Mouse (Mus musculus) midbrain, embryonic 11.5 days (tissue): Measurements from ENCODE around the gene Soat2. TPM values are rescaled to one million over a fixed set of nuclear protein-coding genes. Genes with fewer than 3 reads are reported as not detected.

Experiments
- ATAC-seq: fragments of 200-750 bp; cut with Nextera tagmentation; 2 replicates; pipeline ENCODE4 v1.8.0; 2017; ENCODE audit warnings: moderate TSS enrichment, moderate library complexity; ENCODE audit not compliant: low FRiP score
- DNase-seq: peaks from one replicate; pipeline ENCODE4 v3.0.0; 2015; ENCODE audit warnings: low spot score; ENCODE audit errors: missing footprints
- H3K27ac ChIP-seq: fragments of 300-500 bp; sonication (generic); 2 replicates; pipeline ENCODE4 v1.5.1; 2014; ENCODE audit warnings: low read depth, low read length
- H3K27me3 ChIP-seq: fragments of 300-500 bp; sonication (generic); 2 replicates; pipeline ENCODE4 v1.6.1; 2014; ENCODE audit warnings: mild to moderate bottlenecking, low read length, moderate library complexity, mixed read lengths; ENCODE audit not compliant: control insufficient read depth, insufficient read depth
- H3K36me3 ChIP-seq: fragments of 300-500 bp; sonication (generic); 2 replicates; pipeline ENCODE4 v1.6.1; 2014; ENCODE audit warnings: mild to moderate bottlenecking, low read length, moderate library complexity, mixed read lengths; ENCODE audit not compliant: control insufficient read depth, insufficient read depth
- H3K4me1 ChIP-seq: fragments of 300-500 bp; sonication (generic); 2 replicates; pipeline ENCODE4 v1.6.1; 2014; ENCODE audit warnings: low read length; ENCODE audit not compliant: control insufficient read depth, insufficient read depth
- H3K4me2 ChIP-seq: fragments of 300-500 bp; sonication (generic); 2 replicates; pipeline ENCODE4 v1.6.1; 2014; ENCODE audit warnings: mild to moderate bottlenecking, moderate library complexity
- H3K4me3 ChIP-seq: fragments of 300-500 bp; sonication (generic); 2 replicates; pipeline ENCODE4 v1.5.1; 2014; ENCODE audit warnings: low read depth, low read length
- H3K9ac ChIP-seq: fragments of 300-500 bp; sonication (generic); 2 replicates; pipeline ENCODE4 v1.6.1; 2014; ENCODE audit warnings: low read length
- H3K9me3 ChIP-seq: fragments of 300-500 bp; sonication (generic); 2 replicates; pipeline ENCODE4 v1.6.1; 2016; ENCODE audit warnings: low read length; ENCODE audit not compliant: control insufficient read depth
- WGBS: fragments of 180-500 bp; shearing (Covaris S2); extraction: QIAGEN DNeasy Blood & Tissue Kit; methylation state at CpG from one replicate; pipeline ENCODE4 v1.1.7; 2014; 5-methylcytosine and 5-hydroxymethylcytosine counted together
- polyA plus RNA-seq: library from polyadenylated mRNA; unstranded; fragments of >200 nt; fragmentation: Nextera tagmentation; extraction: Ambion mirVana; gene quantifications from 2 replicates; pipeline ENCODE4 v1.2.1, GENCODE M21; 2014

Gene Soat2
- polyA plus RNA-seq, 1 experiment from 2014 or later = not detected

DNA sequence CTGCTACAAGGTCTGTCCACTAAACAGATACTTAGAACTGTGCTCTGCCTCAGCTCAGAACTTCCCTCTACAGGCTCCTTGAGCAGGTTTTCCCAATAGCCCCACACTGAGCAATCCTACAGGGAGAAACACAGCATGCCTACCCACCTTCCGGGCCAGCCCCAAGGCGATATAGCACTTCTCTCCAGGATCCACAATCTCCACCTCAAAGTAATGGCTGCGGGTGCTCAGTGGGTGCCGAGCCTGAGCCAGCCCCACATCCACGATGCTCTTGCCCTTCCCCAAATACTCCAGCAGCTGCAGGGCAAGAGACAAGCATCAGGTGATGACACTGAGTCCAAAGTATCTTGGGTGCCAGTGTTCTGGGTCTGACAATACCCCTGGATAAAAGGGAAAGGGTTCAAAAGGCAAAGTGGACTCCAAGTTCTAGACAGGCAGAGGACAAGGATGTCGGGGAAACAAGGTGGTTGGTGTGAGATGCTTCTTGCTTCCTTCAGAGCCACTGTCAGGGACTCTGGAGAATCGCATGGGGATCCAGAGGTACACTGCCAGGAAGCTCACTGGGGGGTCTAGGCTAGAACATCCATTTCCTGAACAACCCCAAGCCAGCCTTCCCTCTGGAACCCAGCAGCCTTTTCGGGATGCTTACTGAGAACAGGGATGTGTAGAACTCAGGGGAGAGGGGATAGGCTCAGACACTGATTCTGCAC lies 31.1 kb upstream of the Soat2 start:
- peaks cover 3% of the 10 kb centered on the region; the same call in 1 of the 2 replicates for H3K36me3 ChIP-seq
- H3K4me1 ChIP-seq = no peaks in the 10 kb centered on the region
- no peak overlapping the region for H3K27ac ChIP-seq
- no peaks in the 10 kb centered on the region for H3K27me3 ChIP-seq
- no peak overlapping the region for H3K9ac ChIP-seq
- WGBS = 76% methylated on average over 8 of the region's 8 CpGs
- ATAC-seq = no peak
- no peak overlapping the region for H3K4me2 ChIP-seq
- H3K4me3 ChIP-seq = no peak overlapping the region
- no peaks in the 10 kb centered on the region for H3K9me3 ChIP-seq
- no peak for DNase-seq

- no peak overlapping the region for H3K9ac ChIP-seq
- H3K9me3 ChIP-seq = no peaks in the 10 kb centered on the region
- H3K4me3 ChIP-seq = no peak overlapping the region
- H3K27me3 ChIP-seq = no peaks in the 10 kb centered on the region
- H3K4me1 ChIP-seq = no peaks in the 10 kb centered on the region
- H3K4me2 ChIP-seq = no peak overlapping the region
- 76% methylated on average over 2 of the region's 2 CpGs for WGBS
- H3K36me3 ChIP-seq = peaks cover 3% of the 10 kb centered on the region; the same call in 1 of the 2 replicates
- no peak overlapping the region for H3K27ac ChIP-seq
- DNase-seq (no peak), ATAC-seq (no peak)
These were observed 30.5 kb upstream of the Soat2 start for GRCm38 (mm10) chr15:102119831-102120170.

DNA sequence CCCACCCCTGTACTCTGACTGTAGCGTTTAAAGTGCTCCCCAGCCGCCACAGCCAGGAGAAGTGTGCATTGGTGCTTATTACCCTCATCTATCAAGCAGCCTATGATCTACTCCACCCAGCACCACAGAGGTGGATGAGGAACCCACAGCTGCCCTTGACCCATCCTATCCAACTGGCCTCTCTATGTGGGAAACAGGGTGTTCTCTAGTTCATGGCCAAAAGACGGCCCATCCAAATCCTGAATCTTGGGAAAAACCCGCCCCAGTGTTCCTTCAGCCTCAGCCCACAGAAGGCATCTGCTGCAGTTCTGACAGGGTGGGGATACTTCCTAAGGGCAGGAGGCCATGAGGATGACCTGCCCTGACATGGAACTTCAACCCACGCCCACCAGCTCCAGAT lies 29.8 kb upstream of the Soat2 start:
- H3K9me3 ChIP-seq = no peaks in the 10 kb centered on the region
- peaks cover 3% of the 10 kb centered on the region; the same call in 1 of the 2 replicates for H3K36me3 ChIP-seq
- 86% methylated on average over 5 of the region's 5 CpGs for WGBS
- H3K4me2 ChIP-seq = no peak overlapping the region
- no peak overlapping the region for H3K4me3 ChIP-seq
- DNase-seq (no peak), ATAC-seq (no peak)
- H3K27ac ChIP-seq = no peak overlapping the region
- H3K9ac ChIP-seq = no peak overlapping the region
- H3K4me1 ChIP-seq = no peaks in the 10 kb centered on the region
- H3K27me3 ChIP-seq = no peaks in the 10 kb centered on the region

GRCm38 (mm10) chr15:102126303-102126702 lies 24.0 kb upstream of the Soat2 start:
- no peak for DNase-seq
- H3K4me1 ChIP-seq = no peaks in the 10 kb centered on the region
- H3K27me3 ChIP-seq = no peaks in the 10 kb centered on the region
- ATAC-seq = no peak
- H3K9ac ChIP-seq = no peak overlapping the region
- H3K36me3 ChIP-seq = peaks cover 11% of the 10 kb centered on the region
- H3K4me2 ChIP-seq = no peak overlapping the region
- WGBS = 79% methylated on average over 2 of the region's 2 CpGs
- H3K4me3 ChIP-seq = no peak overlapping the region
- H3K27ac ChIP-seq = no peak overlapping the region
- no peaks in the 10 kb centered on the region for H3K9me3 ChIP-seq

DNA sequence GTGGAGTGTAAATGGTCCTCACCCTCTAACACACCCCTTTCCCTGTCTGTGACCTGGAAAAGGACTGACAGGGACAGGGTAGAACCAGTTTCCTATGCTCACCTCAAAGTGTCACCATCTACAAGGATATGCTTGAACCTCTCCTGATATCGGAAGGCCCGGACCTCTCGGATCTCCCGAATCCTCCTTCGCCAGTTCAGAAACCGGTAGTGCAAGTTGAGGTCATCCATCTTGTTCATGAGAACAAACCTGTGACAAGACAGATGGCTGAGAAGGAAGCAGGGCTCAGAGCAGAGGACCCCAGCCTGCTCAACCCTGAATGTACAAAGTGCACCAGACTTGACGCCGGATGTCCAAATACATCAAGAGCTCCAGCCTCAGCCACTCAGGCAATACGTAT lies 17.0 kb upstream of the Soat2 start:
- Histone ChIP-seq H3K27me3 (no peaks in the 10 kb centered on the region), H3K36me3 (peaks cover 7% of the 10 kb centered on the region), H3K9me3 (no peaks in the 10 kb centered on the region), H3K4me1 (peaks cover 6% of the 10 kb centered on the region), H3K4me3 (no peak overlapping the region), H3K4me2 (no peak overlapping the region), H3K9ac (no peak overlapping the region), H3K27ac (no peak overlapping the region)
- DNase-seq (no peak), ATAC-seq (no peak)
- 94% methylated on average over 9 of the region's 9 CpGs for WGBS

DNA sequence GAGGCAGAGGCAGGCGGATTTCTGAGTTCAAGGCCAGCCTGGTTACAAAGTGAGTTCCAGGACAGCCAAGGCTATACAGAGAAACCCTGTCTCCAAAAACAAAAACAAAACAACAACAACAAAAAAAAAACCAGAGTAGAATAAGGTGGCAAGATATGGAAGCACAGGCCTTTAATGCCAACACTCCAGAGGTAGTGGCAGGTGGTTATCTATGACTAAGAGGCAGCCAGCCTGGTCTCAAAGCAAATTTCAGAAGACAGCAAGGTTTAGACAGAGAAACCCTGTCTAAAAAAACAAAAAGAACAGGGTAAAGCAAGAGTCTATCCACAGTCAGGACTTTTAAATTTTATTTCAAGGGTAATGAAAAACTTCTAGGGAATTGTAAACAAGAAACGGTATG lies 15.6 kb upstream of the Soat2 start:
- no peak overlapping the region for H3K27ac ChIP-seq
- no peak overlapping the region for H3K4me2 ChIP-seq
- H3K36me3 ChIP-seq = peaks cover 7% of the 10 kb centered on the region
- H3K4me1 ChIP-seq = peaks cover 6% of the 10 kb centered on the region
- no peak overlapping the region for H3K9ac ChIP-seq
- no peaks in the 10 kb centered on the region for H3K9me3 ChIP-seq
- no peaks in the 10 kb centered on the region for H3K27me3 ChIP-seq
- DNase-seq (no peak), ATAC-seq (no peak)
- H3K4me3 ChIP-seq = no peak overlapping the region
- 92% methylated on average over 2 of the region's 2 CpGs for WGBS

DNA sequence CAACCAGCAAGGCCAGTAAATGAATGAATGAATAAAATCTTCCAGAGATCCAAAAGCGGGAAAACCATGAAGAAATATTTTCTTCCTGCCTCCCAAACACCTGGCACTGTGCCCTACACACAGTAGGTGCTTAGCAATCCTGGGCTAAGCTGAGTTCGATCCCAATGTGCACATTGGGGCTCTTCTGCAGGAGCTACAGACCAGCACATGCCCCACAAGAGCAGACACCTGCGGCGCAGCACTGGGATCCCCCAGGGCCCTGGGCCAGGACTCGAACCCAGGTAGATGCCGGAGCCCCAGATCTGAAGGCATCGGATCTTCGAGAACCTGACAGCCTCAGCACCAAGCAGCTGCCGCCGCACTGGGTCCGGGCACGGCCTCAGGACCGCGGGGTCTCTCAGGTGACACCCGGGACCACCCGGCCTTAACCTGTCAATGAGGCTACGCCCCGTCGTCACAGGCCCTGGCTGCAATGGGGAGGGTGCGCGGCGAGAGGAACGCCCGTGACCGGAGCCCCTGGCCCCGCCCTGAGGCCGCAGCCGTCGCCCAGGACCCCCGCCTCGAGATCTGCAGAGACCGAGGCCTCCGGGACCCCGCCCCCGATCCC lies 14.7 kb upstream of the Soat2 start:
- H3K4me3 ChIP-seq = peak overlapping the region; percentile 55
- H3K4me1 ChIP-seq = peaks cover 6% of the 10 kb centered on the region
- no peak for DNase-seq
- H3K9ac ChIP-seq = peak overlapping the region; percentile 77
- peak; percentile 85; the same call in 1 of the 2 replicates for ATAC-seq
- no peaks in the 10 kb centered on the region for H3K9me3 ChIP-seq
- 3% methylated on average over 35 of the region's 35 CpGs for WGBS
- peak overlapping the region; percentile 37; the same call in 1 of the 2 replicates for H3K27ac ChIP-seq
- H3K36me3 ChIP-seq = no peaks in the 10 kb centered on the region; the same call in 1 of the 2 replicates
- H3K27me3 ChIP-seq = no peaks in the 10 kb centered on the region
- peak overlapping the region; percentile 72 for H3K4me2 ChIP-seq

GRCm38 (mm10) chr15:102136129-102136758 lies 14.1 kb upstream of the Soat2 start, which contains the start of gene Spryd3:
TSS of gene Spryd3 (minus strand) at chr15:102136234.
- H3K9ac ChIP-seq = peak within 1 kb of the TSS; percentile 77
- ATAC-seq (peak; percentile 99), DNase-seq (peak; percentile 100)
- H3K36me3 ChIP-seq = no peaks in the 10 kb centered on the region
- H3K27me3 ChIP-seq = no peaks in the 10 kb centered on the region
- peaks cover 6% of the 10 kb centered on the region for H3K4me1 ChIP-seq
- peak within 1 kb of the TSS; percentile 55 for H3K4me3 ChIP-seq
- under 1% methylated on average over 47 of the region's 50 CpGs for WGBS
- H3K27ac ChIP-seq = peak within 1 kb of the TSS; percentile 37; the same call in 1 of the 2 replicates
- no peaks in the 10 kb centered on the region for H3K9me3 ChIP-seq
- H3K4me2 ChIP-seq = peak within 1 kb of the TSS; percentile 72

DNA sequence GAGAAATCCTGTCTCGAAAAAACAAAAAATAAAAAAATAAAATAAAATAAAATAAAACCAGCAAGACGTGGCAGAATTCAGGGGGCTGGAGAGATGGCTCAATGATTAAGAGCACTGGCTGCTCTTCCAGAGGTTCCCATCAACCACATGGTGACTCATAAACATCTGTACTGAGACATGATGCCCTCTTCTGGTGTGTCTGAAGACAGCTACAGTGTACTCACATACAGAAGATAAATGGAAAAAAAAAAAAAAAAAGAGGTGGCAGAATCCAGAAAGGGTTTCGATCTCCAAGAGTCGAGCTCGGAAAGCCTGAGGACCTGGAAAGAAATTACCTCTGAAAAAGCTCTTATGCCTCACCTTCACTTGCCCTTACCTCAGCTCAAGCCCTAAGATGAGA lies 9.2 kb upstream of the Soat2 start:
- H3K9ac ChIP-seq = no peak overlapping the region
- H3K9me3 ChIP-seq = no peaks in the 10 kb centered on the region
- no peak overlapping the region for H3K4me2 ChIP-seq
- H3K36me3 ChIP-seq = no peaks in the 10 kb centered on the region
- H3K27me3 ChIP-seq = peaks cover 29% of the 10 kb centered on the region
- DNase-seq = no peak
- ATAC-seq = no peak
- 87% methylated on average over 5 of the region's 5 CpGs for WGBS
- H3K27ac ChIP-seq = no peak overlapping the region
- H3K4me1 ChIP-seq = no peaks in the 10 kb centered on the region
- H3K4me3 ChIP-seq = no peak overlapping the region
